Mouse (Mus musculus) urinary bladder, postnatal 36 days (tissue): Measurements from ENCODE around the gene Cacna1a.
"Not testable (repeated sequence)": the region's sequence is repeated elsewhere in the genome, so short reads cannot be mapped to it uniquely, and the experiment has no call there.

Source experiments
- DNase-seq, 2 experiments: peaks; one replicate each; pipeline ENCODE4 v3.0.0; 2022; ENCODE audit warnings: low spot score in 2 of 2, mixed read lengths in 1 of 2

The Cacna1a gene

DNA sequence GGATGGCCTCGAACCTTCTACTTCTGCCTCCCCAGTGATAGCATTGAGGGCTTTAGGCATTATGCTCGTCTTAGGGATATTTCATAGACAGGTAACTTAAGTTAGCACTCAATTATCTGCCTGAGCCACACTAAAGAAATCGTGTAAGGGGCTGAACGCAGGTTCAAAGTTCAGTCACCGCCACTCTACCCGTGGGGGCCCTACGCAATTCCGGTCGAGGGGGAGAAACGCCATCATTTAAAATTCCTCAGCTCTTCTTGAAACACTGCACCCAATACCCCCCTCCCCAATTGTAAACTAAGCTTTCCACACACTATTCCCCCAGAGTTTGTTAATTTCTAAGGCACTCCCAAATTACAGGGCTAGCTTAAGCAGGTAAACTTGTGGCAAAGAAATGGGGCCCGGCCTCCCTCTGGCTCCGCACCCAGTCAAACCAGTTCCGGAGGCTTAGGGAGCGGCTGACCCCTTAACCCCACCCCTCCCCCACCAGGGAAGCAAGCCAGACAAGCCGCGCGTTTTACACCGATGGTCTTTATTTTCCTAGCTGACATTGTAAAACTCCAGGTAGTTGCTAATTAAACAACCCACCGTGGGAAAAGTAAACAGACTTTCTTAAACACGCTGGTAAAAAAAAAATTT is 272.7 kb downstream of the Cacna1a start:
- peak; percentile 72 to 84 for DNase-seq

DNA sequence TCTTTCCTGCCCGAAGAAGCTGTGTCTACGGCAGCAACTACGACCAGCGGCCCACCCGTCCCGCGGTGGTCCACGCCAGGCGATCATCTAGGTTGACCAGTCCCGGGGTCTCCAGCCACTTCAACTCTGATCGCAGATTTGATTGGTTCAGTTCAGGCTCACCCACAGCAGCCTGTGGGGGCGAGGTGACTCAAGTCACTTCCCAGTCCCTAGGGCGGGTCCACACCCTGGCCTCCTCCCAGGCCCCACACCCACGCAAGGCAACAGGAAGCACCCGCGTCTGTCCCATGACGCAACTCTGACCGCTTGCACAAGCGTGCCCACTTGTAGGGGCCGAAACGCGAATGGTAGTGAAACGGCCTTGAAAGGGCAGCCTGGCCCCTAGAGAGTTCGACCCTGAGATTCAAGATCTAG is 273.2 kb downstream of the Cacna1a start:
- DNase-seq, result peak; percentile 92 to 95

DNA sequence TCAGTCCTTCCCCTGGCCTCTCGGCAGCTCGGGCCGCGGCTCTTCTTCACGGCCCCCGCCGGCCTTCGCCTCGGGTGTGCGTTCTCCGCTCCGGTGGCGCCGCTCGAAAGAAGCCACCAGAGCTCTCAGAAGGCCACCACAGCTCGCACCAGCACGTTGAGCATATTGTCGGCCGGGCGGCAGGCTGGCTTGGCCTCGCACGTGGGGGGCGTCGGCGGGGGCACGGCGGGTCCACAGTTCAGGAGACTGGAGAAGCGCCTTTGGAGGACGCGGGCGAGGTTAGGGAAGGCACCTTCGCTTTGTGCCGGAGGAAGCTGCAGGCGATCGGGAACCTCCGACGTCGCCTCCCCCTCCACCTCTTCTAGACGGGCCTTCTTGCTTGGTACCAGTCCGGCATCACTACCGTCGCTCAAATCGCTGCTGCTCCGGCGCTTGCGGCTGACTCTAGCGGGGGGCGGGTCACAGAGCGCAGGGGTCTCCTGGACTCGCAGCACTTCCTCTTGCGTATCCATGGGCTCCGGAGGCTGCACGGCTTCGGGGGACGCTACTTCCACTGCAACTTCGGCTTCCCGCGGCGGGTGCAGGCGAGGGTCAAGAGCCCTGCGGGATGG is 273.8 kb downstream of the Cacna1a start:
- peak in 1 of 2 experiments; percentile 36 for DNase-seq

- peak; percentile 97 for DNase-seq
Measured at GRCm38 (mm10) chr8:84662581-84663065, 274.4 kb downstream of the Cacna1a start, which contains the start of gene Ier2. Gene Ier2, minus strand, starts transcription at chr8:84662852.

DNA sequence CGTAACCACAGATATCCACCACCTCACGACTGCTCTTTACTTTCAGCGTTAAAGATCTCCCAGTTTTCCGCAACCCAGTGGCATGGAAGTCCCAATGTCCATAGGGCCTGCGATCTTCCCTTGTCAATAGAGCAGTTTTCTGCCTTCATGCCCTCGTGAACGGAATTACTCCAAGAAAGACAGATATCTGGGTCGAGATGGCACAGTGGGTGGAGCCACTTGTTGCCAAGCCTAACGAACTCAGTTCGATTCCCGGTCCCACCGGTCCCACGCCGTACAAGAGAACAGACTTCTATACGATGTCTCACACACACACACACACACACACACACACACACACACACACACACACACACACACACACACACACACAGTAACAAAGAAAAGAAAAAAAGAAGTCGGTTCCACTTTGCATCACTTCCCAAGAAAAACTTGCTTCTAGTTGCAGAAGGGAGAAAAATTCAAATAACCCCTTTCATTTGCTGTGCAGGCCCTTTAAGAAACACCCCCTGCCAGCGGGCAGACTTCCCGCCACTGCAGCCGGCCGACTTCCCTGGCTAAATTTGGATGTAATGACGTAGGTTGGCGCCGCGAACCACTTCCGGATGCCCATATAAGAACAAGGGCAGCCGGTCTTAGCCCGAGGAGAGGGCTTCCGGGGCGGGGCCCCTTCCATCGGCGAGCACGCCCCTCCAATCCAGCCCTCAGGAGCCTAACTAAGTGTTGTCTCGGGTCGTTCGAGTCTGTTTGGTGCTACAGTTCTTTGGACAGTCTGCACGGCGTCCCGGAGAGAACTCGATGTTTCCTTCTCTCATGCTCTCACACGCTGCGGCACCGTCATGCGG is 275.5 kb downstream of the Cacna1a start:
- peak; percentile 96 to 98 for DNase-seq

DNA sequence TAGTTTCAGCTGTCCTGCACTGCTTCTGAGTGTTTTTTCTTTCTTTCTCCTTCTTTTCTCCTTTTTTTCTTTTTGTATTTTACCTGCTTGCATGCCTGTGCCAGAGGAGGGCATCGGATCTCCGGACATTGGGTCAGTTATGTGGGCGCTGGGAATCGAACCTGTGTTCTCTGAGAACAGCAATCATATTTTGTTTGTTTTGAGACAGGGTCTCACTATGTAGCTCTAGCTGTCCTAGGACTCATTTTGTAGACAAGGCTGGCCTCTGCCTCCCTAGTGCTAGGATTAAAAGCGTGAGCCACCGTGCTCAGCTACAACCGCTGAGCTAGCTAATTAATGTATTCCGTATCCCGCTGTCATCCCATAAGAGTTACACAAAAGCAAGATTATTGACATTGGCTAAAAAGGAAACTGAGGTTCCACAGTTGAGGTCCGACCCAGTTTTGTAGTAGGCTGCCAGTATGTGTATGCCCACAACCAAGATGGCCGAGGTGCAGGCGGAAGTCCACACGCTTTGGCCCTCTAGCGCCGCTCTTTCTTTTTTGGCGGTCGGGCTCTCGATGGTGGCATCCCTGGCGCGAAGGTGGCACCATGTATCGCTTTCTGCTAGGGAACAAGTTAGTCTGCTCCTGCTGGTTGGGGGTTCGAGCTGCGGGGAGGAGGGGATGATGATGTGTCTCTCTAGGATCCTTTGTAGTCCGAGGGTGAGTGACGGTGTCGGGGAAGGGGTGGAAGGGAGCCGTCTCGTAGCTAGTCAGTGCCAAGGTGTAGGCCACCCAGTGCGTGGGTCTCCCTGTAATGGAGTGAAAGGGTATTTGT is 276.5 kb downstream of the Cacna1a start:
- peak; percentile 64 to 81 for DNase-seq

DNA sequence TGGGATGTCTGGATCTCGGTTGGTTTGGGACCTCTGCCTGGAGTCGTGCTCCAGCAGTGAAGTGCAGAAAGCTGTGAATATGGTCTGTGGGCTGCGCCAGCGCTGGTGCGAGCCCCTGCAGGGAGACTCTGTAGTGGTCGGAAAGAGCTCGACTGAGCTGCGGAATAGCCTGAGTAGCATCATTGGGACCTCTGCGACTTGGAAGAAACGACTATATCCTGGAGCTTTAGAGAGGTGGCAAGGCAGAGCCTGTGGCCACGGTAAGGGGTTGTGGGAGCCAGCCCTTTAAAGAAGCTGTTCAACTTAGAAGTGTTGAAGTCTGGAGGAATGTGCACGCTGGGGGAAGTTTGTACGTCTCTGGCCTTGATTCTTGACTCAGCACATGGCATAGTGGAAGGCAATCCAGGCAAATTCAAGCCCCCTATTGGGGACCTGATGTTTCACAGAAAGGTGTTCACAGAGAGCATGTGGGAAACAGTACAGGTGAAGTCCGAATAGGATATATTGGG is 277.2 kb downstream of the Cacna1a start:
- DNase-seq, result no peak

GRCm38 (mm10) chr8:84668081-84668480 is 279.8 kb downstream of the Cacna1a start:
- DNase-seq, result no peak

GRCm38 (mm10) chr8:84668731-84669485 is 280.7 kb downstream of the Cacna1a start:
- no peak for DNase-seq

GRCm38 (mm10) chr8:84670295-84671006 is 282.2 kb downstream of the Cacna1a start:
- DNase-seq, result not testable (repeated sequence)

- DNase-seq, result no peak
Measured at GRCm38 (mm10) chr8:84677305-84677704, 289.1 kb downstream of the Cacna1a start.

- DNase-seq, result no peak
Measured at GRCm38 (mm10) chr8:84681476-84681875, 293.2 kb downstream of the Cacna1a start.

DNA sequence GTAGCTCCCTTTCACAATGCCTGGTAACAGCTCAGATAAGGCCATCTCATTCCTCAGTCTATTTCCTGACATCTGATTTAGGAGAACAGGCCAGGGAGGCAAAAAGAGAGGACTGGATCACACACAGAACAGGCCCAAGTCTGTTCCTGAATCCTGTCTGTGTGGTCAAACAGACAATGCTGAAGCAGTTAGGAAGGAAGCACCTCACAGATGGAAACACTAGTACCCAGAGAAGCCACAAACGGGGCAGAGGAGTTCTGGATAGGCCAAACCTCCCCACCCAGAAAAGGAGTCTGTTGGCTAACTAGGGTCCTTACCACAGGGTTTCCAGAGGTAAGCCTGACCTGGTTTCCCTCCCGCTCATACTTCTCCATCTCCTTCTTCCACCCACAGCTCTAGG is 294.0 kb downstream of the Cacna1a start:
- no peak for DNase-seq

DNA sequence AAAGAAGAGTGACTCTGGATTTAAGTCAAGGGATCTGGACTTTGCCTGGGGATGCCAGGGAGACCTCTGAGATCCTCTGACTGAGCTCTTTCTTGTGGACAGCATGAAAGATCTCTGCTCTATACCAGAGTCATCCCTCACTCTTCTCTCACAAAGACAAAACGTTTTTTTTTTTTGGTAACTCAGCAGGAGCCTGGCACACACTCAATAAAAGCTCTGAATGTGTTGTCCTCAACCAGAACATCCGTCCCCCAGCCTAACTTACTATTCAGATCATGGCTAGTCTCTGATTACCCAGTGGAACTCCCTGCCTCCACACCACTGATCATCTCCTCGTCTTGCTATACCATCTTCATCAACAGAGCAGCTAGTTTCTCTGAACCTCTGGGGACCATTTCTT is 296.3 kb downstream of the Cacna1a start:
- DNase-seq, result no peak

DNA sequence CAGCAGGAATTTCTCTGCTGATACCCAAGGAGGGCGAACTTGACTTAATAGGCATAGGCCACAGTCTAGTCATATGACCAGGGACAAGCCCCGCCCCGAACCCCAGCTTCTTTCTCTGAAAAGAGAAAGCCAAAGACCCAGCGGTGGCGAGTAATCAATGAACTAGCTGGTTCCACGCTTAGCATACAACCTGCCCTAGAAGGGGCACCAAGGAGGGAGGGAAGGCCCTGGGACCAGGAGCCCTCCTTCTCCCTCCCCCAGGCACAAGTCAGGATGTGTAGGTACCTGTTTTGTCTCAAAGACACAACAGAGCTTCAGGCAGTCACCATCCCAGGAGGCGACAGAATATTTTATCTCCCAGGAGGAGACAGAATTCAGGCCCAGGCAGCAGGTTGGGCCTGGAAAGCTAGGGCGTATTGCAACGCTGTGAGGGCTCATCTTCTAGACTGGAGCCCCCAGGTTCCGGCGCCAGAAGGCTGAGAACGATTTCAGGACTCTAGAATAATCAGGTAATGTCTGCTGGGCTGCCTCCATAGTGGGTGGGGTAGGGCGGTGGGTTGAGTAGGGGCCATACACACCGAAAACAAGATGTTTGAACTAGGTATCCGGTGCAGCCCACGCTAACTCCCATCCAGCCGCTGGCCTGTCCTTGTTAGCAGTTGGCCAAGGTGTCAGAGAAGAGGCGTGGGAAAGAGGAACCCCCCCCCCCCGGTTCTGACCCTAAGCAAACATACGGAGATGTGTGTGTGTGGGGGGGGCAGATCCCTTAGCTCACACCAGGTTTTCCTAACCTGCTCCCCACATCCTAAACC is 298.2 kb downstream of the Cacna1a start, which contains the start of gene Trmt1:
TSS of gene Trmt1 (plus strand) at position 117 of the 812 bp plus-strand sequence.
- DNase-seq, result no peak

GRCm38 (mm10) chr8:84687003-84687704 is 298.9 kb downstream of the Cacna1a start:
- peak in 1 of 2 experiments; percentile 50 for DNase-seq

GRCm38 (mm10) chr8:84687705-84688100 is 299.5 kb downstream of the Cacna1a start, which contains the start of gene Nacc1:
Gene Nacc1, minus strand, starts transcription at chr8:84687862.
- DNase-seq, result peak; percentile 80 to 87
